Mouse (Mus musculus) R1 (cell line): ENCODE results near the gene Sectm1b.
A peak's percentile ranks its signal among the peaks of the same experiment; 100 is the strongest.

Experiments
- DNase-seq: peaks from one replicate; pipeline ENCODE4 v3.0.0-alpha.2; 2018; ENCODE audit warnings: low read depth, low spot score

Gene Sectm1b

DNA sequence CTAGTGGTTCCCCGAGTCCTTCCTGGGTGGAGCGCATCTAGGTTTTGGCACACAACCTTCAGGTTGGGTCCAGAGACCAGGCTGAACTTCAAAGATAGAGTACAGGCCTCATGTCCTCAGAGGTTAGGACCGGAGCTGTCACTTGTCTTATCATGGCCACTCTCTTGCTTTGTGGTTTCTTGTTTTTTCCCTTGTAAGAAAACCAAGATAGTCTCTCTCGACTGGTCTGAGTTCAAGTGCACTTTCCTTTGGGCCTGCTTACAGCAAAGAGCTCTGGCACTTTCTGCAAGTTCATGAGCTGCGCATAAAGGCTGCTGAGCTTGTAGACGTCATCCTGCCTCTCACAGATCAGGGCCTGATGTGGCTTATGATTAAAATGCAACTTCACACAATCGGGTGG lies 36.1 kb downstream of the Sectm1b start:
- DNase-seq = no peak

DNA sequence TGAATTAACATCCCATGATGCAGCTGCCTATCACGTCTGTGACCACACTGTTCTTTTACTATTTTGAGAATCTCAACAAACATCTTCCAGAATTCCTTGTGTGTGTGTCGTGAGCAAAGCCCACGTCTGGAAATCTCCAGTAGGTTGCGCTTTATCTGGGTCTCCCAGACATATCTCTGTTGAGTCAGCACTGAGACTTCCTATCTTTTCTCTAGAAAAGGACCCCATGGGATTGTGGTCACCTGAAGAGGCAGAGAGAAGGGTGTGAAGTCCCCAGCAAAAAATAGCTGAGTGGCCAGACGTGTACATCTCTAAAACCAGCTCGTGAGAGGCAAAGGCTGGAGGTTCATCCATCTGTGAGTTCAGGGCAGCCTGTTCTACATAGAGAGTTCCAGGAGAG lies 39.2 kb downstream of the Sectm1b start:
- no peak for DNase-seq

DNA sequence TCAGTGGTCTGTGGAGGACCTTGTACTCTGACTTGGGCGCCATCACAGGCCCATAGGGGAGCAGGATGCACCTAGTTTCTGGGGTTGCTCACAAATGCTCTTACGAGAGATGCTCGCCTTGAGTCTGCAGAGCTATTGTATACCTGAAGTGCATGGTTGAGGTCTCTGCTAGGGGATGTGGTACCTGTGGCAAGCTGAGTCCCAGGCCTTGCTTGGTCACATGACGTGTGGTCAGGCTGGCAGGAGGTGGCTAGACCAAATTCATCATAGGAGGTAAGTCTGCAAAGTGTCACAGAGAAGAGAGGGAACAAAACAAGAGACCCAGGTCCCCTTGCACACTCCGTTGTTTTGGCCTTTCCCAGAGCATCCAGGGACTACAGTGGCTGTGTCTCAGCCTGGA lies 43.9 kb downstream of the Sectm1b start:
- DNase-seq = no peak

DNA sequence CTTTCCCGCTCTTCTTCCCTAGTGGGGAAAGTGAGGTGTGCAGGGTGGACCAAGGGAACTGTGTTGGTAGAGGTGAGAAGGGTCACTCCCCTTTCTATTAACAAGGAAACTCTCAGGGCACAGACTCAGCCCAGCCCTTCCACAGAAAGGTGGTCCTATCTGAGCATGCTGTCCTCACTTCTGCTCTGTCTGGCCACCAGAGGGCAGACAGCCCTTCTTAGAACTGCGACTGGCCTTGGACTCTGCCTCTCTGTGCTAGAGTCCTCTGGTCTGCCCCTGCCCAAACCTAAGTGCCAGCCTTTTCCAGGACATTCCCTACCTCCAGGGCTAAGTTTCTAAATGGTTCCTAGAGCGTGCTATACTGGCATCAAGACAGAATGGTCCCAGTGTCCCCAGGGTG lies 45.7 kb downstream of the Sectm1b start:
- peak; percentile 52 for DNase-seq

DNA sequence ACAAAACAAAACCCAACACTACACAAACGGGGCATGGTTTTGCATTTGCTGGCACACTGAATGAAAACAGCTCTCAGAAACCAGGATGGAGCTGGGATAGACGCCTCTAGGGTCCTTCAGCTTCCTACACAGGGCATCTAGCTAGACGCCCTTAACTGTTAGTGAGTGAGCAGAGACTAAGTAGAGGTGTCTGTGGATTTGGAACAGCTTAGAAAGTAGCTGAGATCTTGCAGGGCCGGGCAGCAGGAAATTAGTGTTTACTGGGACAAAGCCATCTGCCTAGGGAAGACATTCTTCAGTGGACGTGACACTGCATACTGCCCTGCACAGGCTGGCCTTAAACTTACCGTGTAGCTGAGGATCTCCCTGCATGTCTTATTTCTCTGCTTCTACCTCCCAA lies 47.9 kb downstream of the Sectm1b start:
- DNase-seq = no peak

DNA sequence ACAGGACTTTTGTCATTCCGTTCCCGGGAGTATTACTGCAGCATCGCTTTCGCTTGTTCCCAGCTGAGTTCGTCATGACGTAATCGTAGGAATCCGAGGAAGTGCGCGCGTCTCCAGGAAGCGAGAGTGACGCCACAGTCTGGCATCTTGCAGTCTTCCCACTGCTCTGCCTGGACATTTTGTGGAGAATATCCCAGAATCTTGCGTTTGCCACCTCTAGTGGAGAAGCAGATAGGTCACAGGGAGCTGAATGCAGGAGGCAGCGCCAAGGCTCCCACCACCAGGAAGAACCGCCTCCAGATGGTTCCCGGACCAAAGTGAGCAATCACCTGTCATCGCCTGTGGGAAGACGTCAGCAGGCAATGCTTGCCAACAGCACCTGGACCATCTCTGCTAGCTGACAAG lies 48.5 kb downstream of the Sectm1b start:
- peak; percentile 60 for DNase-seq

DNA sequence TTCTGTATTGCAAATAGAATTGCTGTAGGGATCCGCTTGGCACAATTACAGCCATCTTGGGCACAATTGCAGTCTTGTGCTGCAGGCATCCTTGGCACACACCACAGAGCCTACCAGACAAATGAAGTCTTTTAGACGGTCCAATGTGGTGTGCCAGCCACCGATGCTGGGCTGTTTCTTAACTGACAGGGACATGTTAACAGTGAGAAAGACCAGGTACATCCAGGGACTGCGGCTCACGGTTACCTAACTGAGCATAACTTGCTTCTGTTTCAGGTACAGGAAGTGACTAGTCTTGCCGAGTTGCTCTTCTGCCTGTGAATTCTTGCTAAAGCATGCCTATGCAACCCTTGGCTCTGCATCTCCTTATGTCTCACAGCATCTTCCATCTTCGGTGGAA lies 49.7 kb downstream of the Sectm1b start:
- no peak for DNase-seq

DNA sequence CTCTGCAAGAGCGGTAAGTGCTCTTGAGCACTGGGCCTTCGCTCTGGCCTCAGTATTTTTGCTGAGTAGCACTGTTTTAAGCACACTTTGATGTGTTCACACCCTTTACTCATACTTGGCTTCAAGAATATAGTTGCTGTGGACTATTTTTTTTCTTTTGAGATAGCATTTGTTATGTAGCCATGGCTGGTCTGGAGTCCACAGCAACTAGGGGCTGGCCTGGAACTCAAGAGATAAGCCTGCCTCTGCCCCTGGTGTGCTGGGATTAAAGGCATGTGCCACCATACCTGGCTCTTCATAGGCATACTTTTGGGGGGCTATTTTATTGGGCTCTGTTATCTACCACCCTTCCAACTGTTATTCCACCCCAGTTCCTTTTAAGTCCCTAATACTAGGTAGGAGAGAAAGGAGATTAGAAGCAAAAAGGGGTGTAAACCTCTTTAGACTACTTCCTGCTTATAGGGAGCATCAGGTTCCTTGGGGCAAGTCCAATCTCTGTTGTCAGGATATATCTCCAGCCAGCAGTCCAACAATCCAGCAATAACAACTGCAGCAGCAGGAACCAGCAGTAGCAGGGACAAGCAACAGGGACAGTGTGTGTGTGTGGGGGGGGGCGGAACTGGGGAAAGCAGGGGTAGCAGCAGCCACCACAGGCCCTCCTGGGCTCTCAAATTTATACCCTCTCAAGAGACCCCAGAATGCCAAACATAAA lies 53.2 kb downstream of the Sectm1b start:
- DNase-seq = no peak

DNA sequence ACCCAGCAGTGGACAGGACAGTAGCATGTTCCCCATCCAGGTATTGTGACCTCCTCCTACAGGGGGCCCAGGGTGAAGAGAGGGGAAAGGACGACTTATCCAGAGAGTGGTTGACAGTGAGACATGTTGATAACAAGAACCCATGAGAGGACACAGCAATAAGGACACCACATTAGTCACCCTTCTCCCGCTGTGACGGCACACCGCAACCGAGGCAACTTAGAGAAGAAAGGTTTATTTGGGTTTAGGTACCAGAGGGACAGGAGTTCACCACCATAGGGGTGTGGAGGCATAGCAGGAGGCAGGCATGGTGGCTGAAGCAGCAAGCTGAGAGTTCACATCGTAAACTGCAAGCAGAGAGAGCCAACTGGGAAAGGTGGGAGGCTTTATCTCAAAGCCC lies 57.2 kb downstream of the Sectm1b start:
- DNase-seq = no peak

DNA sequence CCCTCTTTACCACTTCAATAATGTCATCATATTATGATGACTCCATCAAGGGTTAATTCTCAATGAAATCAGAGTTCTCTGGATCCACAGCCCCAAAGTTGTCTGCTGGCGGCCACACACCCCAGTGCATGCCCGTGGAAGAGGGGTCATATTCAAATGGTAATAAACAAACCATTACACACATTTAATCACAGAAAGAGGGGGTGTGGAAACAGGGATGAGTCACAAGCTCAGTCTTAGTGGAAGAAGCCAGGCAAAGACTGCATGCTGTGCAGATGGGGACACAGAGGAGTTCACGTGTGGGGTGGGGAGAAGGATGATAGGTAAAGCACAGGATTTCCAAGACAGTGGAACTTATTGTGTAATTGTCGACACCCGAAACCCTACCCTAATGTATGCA lies 59.1 kb downstream of the Sectm1b start:
- peak; percentile 30 for DNase-seq
